Mouse (Mus musculus) liver (tissue): Measurements from ENCODE around the gene Mlx.

Source experiments
- DNase-seq: peaks from one replicate; pipeline ENCODE4 v3.0.0-alpha.2; 2020; ENCODE audit warnings: mixed read lengths

Mlx gene

DNA sequence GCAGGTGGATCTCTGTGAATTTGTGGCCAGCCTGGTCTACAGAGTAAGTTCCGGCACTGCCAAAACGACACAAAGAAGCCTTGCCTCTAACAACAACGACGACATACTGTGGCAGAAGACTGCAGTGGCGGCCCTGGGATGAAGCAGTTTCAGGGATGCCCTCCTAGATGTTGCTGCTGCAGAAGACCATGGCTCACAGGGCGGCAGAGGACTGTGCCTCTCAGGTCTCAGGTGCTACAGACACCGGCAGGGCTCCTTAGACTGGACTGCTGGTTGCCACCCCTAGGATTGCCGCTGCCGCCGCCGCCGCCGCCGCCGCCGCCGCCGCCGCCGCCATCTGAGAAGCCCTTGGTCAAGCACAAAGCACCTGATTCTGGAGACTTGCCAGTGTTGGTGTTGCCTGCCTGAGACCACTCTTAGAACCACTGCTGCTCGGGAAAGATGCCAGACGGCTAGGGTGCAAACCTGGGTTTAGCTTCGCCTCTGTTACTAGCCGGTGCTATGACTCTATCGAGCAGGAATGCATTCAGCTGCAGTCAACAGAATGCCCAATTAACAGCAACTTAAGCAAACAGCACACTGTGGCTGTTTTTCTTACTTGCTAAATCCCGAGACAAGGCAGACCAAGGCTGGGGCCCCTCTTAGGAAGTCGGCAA is 53.2 kb downstream of the Mlx start:
- no peak for DNase-seq

DNA sequence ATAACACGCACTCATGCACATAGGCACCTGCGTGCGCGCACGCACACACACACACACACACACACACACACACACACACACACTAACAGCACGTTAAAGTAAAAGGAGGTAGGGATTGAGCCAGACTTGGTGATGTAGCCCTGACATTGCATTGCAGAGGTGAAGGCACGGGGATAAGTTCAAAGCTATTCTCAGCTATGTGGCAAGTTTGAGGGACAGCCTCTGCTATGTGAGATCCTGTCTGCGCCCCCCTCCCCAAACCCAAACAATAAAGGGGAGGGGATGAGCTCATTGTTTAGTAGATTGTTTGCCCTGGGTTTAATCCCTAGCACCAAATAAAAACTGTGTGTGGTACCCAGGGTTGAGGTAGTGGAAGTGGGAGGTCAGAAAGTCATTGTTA is 54.0 kb downstream of the Mlx start:
- DNase-seq = no peak
